Mouse (Mus musculus) midbrain, postnatal 0 days (tissue): Measurements from ENCODE around the gene Trpm8. TPM values are rescaled to one million over a fixed set of nuclear protein-coding genes. Genes with fewer than 3 reads are reported as not detected.

Experiments
- ATAC-seq: fragments of 200-750 bp; cut with Nextera tagmentation; 2 replicates; pipeline ENCODE4 v1.8.0; 2017; ENCODE audit warnings: moderate number of reproducible peaks, mild to moderate bottlenecking, moderate TSS enrichment, moderate library complexity; ENCODE audit not compliant: low FRiP score
- DNase-seq: peaks from one replicate; pipeline ENCODE4 v3.0.0-alpha.2; 2015; ENCODE audit warnings: low spot score
- H3K27ac ChIP-seq: fragments of 300-500 bp; sonication (generic); 2 replicates; pipeline ENCODE4 v1.5.1; 2014; ENCODE audit warnings: low read depth, mild to moderate bottlenecking, low read length, mixed read lengths
- H3K27me3 ChIP-seq: fragments of 300-500 bp; sonication (generic); 2 replicates; pipeline ENCODE4 v1.6.1; 2014; ENCODE audit warnings: low read length, control low read depth, mixed read lengths; ENCODE audit not compliant: insufficient read depth
- H3K36me3 ChIP-seq: fragments of 300-500 bp; sonication (generic); 2 replicates; pipeline ENCODE4 v1.6.1; 2014; ENCODE audit warnings: low read length, control low read depth, mixed read lengths; ENCODE audit not compliant: insufficient read depth
- H3K4me1 ChIP-seq: fragments of 300-500 bp; sonication (generic); 2 replicates; pipeline ENCODE4 v1.6.1; 2014; ENCODE audit warnings: mild to moderate bottlenecking, control low read depth, antibody characterized with exemption, low read length, mixed read lengths; ENCODE audit not compliant: insufficient read depth
- H3K4me2 ChIP-seq: fragments of 300-500 bp; sonication (generic); 2 replicates; pipeline ENCODE4 v1.6.1; 2014; ENCODE audit warnings: low read depth, mild to moderate bottlenecking, low read length, mixed read lengths; ENCODE audit not compliant: poor library complexity, severe bottlenecking
- H3K4me3 ChIP-seq: fragments of 300-500 bp; sonication (generic); 2 replicates; pipeline ENCODE4 v1.5.1; 2014; ENCODE audit warnings: low read depth, mild to moderate bottlenecking, low read length, moderate library complexity
- H3K9ac ChIP-seq: fragments of 300-500 bp; sonication (generic); replicated peaks from 2 replicates; pipeline ENCODE4 v1.6.1; 2014; ENCODE audit warnings: mild to moderate bottlenecking, low read length, moderate library complexity, mixed read lengths; ENCODE audit not compliant: poor library complexity, severe bottlenecking
- H3K9me3 ChIP-seq: fragments of 300-500 bp; sonication (generic); 2 replicates; pipeline ENCODE4 v1.6.1; 2016; ENCODE audit warnings: low read length, control low read depth
- CTCF ChIP-seq: IDR thresholded peaks from 2 replicates; pipeline ENCODE4 v1.5.1; 2016; ENCODE audit warnings: antibody characterized with exemption, mild to moderate bottlenecking
- WGBS: fragments of 180-500 bp; shearing (Covaris S2); extraction: QIAGEN DNeasy Blood & Tissue Kit; methylation state at CpG from one replicate; pipeline ENCODE4 v1.1.7; 2014; 5-methylcytosine and 5-hydroxymethylcytosine counted together
- polyA plus RNA-seq: library from polyadenylated mRNA; unstranded; fragments of >200 nt; fragmentation: Nextera tagmentation; extraction: Ambion mirVana; gene quantifications from 2 replicates; pipeline ENCODE4 v1.2.1, GENCODE M21; 2015
- total RNA-seq: library from RNA; depleted of rRNA; stranded (reverse); fragments of >200 nt; gene quantifications from 2 replicates; pipeline ENCODE4 v1.2.3, GENCODE M21; 2014

Trpm8 gene
- total and polyA plus RNA-seq, 2 experiments from 2014 or later: 0.21 to 1.2 TPM

- 68% methylated on average over 7 of the region's 7 CpGs for WGBS
- DNase-seq (no peak), ATAC-seq (no peak)
- Histone ChIP-seq H3K4me3 (no peak overlapping the region), H3K27ac (no peak overlapping the region), H3K9ac (no peak overlapping the region), H3K9me3 (peaks cover 98% of the 10 kb centered on the region), H3K36me3 (no peaks in the 10 kb centered on the region), H3K4me2 (no peak overlapping the region), H3K4me1 (no peaks in the 10 kb centered on the region), H3K27me3 (no peaks in the 10 kb centered on the region)
- TF ChIP-seq CTCF: no peak
Measured at GRCm38 (mm10) chr1:88231803-88232499, 45.5 kb upstream of the Trpm8 start.

DNA sequence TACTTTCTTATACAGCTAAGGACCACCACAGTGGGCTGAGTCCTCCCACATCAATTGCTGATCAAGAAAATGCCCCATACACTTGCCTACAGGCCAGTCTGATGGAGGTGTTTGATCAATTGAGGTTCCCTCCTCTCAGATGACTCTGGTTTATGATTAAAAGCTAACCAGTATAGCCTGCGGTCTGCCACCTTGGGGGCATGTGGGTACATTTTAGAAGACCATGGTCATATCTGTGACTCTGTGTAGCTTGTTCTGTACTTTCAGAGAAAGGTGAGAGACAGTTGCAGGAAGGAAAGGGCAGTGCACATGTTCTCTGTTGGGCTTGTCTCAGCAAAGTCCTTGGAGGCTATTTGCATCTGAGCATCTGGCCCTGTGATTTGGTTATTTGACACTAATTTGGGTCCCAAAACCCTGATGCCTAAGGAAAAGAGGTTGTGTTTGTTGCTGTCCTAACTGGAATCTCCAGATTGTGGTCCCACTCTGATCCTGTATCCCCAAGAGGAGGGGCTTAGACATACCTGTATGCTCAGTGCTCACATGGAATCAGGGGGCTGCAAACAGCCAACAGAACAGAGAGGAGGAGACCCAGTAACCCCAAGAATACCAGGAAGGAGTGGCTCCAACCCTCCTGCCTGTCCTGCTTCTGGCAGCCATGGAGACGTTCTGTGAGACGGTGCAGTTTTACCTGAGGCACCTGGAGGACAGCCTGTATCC is 44.6 kb upstream of the Trpm8 start:
- Histone ChIP-seq H3K4me1 (no peaks in the 10 kb centered on the region), H3K9ac (no peak overlapping the region), H3K4me3 (no peak overlapping the region), H3K27me3 (no peaks in the 10 kb centered on the region), H3K9me3 (peaks cover 98% of the 10 kb centered on the region), H3K4me2 (no peak overlapping the region), H3K36me3 (no peaks in the 10 kb centered on the region), H3K27ac (no peak overlapping the region)
- no peak for TF ChIP-seq CTCF
- ATAC-seq (no peak), DNase-seq (no peak)
- WGBS: 58% methylated on average over 3 of the region's 3 CpGs

- H3K9ac ChIP-seq: no peak overlapping the region
- no peak overlapping the region for H3K4me3 ChIP-seq
- H3K4me1 ChIP-seq: no peaks in the 10 kb centered on the region
- ATAC-seq (no peak), DNase-seq (no peak)
- H3K27ac ChIP-seq: no peak overlapping the region
- no peak overlapping the region for H3K4me2 ChIP-seq
- H3K36me3 ChIP-seq: no peaks in the 10 kb centered on the region
- peaks cover 98% of the 10 kb centered on the region for H3K9me3 ChIP-seq
- WGBS: 67% methylated on average over 14 of the region's 14 CpGs
- no peak for TF ChIP-seq CTCF
- H3K27me3 ChIP-seq: no peaks in the 10 kb centered on the region
Measured at GRCm38 (mm10) chr1:88233421-88234247, 43.8 kb upstream of the Trpm8 start.

- no peak for ATAC-seq
- no peaks in the 10 kb centered on the region for H3K4me1 ChIP-seq
- TF ChIP-seq CTCF: no peak
- H3K27ac ChIP-seq: no peak overlapping the region
- no peak overlapping the region for H3K4me2 ChIP-seq
- no peaks in the 10 kb centered on the region for H3K36me3 ChIP-seq
- H3K9me3 ChIP-seq: peaks cover 98% of the 10 kb centered on the region
- H3K4me3 ChIP-seq: no peak overlapping the region
- 62% methylated on average over 4 of the region's 4 CpGs for WGBS
- no peak overlapping the region for H3K9ac ChIP-seq
- DNase-seq: no peak
- no peaks in the 10 kb centered on the region for H3K27me3 ChIP-seq
Measured at GRCm38 (mm10) chr1:88234248-88234610, 43.2 kb upstream of the Trpm8 start.

GRCm38 (mm10) chr1:88234646-88235045 is 42.8 kb upstream of the Trpm8 start:
- WGBS: 41% methylated on average over 5 of the region's 5 CpGs
- Histone ChIP-seq H3K4me2 (no peak overlapping the region), H3K4me1 (no peaks in the 10 kb centered on the region), H3K27ac (no peak overlapping the region), H3K9me3 (peaks cover 98% of the 10 kb centered on the region), H3K36me3 (no peaks in the 10 kb centered on the region), H3K27me3 (no peaks in the 10 kb centered on the region), H3K4me3 (no peak overlapping the region), H3K9ac (no peak overlapping the region)
- ATAC-seq (no peak), DNase-seq (no peak)
- TF ChIP-seq CTCF: no peak
